Mouse (Mus musculus): ENCODE measurements around the gene Rubcnl. TPM values are rescaled to one million over a fixed set of nuclear protein-coding genes. Genes with fewer than 3 reads are reported as not detected.

Rubcnl gene
- total and polyA plus RNA-seq, 3 experiments, result 0.04 to 0.06 TPM; not detected in 1

- Histone ChIP-seq H3K79me2 (ENCODE audit: control insufficient read depth, insufficient read depth, low read length, poor library complexity) (no peaks in the 10 kb centered on the region), H3K9me3 (replicated peaks; ENCODE audit: insufficient read depth, low read length) (no peaks in the 10 kb centered on the region), H3K4me3 (ENCODE audit: control insufficient read depth in 1 of 2, insufficient read depth in 1 of 2, low read depth in 2 of 2, low read length in 2 of 2) (no peak overlapping the region), H3K9ac (ENCODE audit: control insufficient read depth, low read depth, low read length, poor library complexity, severe bottlenecking) (no peak overlapping the region), H3K27me3 (ENCODE audit: control insufficient read depth in 1 of 2, insufficient read depth in 2 of 2, low read length in 2 of 2) (no peaks in the 10 kb centered on the region; a peak in 2 of 4 replicates), H3K4me1 (ENCODE audit: control insufficient read depth in 1 of 2, insufficient read depth in 2 of 2, low read length in 2 of 2) (peaks cover 0 to 11% of the 10 kb centered on the region in 2 experiments; a peak in 2 of 4 replicates), H3K36me3 (ENCODE audit: control insufficient read depth in 1 of 2, insufficient read depth in 2 of 2, low read length in 2 of 2) (peaks cover 0 to 3% of the 10 kb centered on the region in 2 experiments; a peak in 1 of 4 replicates), H3K27ac (ENCODE audit: control insufficient read depth, low read depth, low read length) (no peak overlapping the region)
- no peak for DNase-seq (ENCODE audit: low read depth, low spot score)
- TF ChIP-seq USF1 (IDR thresholded peaks at IDR 0.05; ENCODE audit: low read depth, low read length) (peak; percentile 78), BHLHE40 (IDR thresholded peaks at IDR 0.05; ENCODE audit: borderline replicate concordance, low read depth, low read length) (no peak)
Measured at GRCm38 (mm10) chr14:75030764-75031163, 14.9 kb downstream of the Rubcnl start.

GRCm38 (mm10) chr14:75031999-75032575 is 16.3 kb downstream of the Rubcnl start:
- no peak overlapping the region for H3K9ac ChIP-seq (ENCODE audit: control insufficient read depth, low read depth, low read length, poor library complexity, severe bottlenecking)
- peaks cover 0 to 3% of the 10 kb centered on the region in 2 experiments; a peak in 1 of 4 replicates for H3K36me3 ChIP-seq (ENCODE audit: control insufficient read depth in 1 of 2, insufficient read depth in 2 of 2, low read length in 2 of 2)
- no peaks in the 10 kb centered on the region for H3K79me2 ChIP-seq (ENCODE audit: control insufficient read depth, insufficient read depth, low read length, poor library complexity)
- H3K9me3 ChIP-seq (replicated peaks; ENCODE audit: insufficient read depth, low read length), result no peaks in the 10 kb centered on the region
- H3K27me3 ChIP-seq (ENCODE audit: control insufficient read depth in 1 of 2, insufficient read depth in 2 of 2, low read length in 2 of 2), result no peaks in the 10 kb centered on the region; a peak in 1 of 4 replicates
- H3K4me3 ChIP-seq (ENCODE audit: control insufficient read depth in 1 of 2, insufficient read depth in 1 of 2, low read depth in 2 of 2, low read length in 2 of 2), result no peak overlapping the region
- peaks cover 0 to 11% of the 10 kb centered on the region in 2 experiments; a peak in 2 of 4 replicates for H3K4me1 ChIP-seq (ENCODE audit: control insufficient read depth in 1 of 2, insufficient read depth in 2 of 2, low read length in 2 of 2)
- TF ChIP-seq MYB (IDR thresholded peaks at IDR 0.05; ENCODE audit: low read depth, low read length) (no peak), UBTF (IDR thresholded peaks at IDR 0.05; ENCODE audit: borderline replicate concordance, insufficient read depth, low read depth, low read length) (no peak), GABPA (IDR thresholded peaks at IDR 0.05; ENCODE audit: low read depth, low read length) (no peak), USF2 (IDR thresholded peaks at IDR 0.05; ENCODE audit: borderline replicate concordance in 1 of 2, insufficient read depth in 1 of 2, low read depth in 1 of 2, low read length in 2 of 2) (no peak), POLR2A (IDR thresholded peaks at IDR 0.05; ENCODE audit: control insufficient read depth in 1 of 2, insufficient read depth in 1 of 2, low read depth in 1 of 2, low read length in 2 of 2, poor library complexity in 1 of 2) (no peak), POLR2AphosphoS5 (IDR thresholded peaks at IDR 0.05; ENCODE audit: borderline replicate concordance, low read depth, low read length) (no peak), CHD1 (IDR thresholded peaks at IDR 0.05; ENCODE audit: low read depth, low read length) (no peak), ELF1 (IDR thresholded peaks at IDR 0.05; ENCODE audit: low read depth, low read length) (no peak), ETS1 (IDR thresholded peaks at IDR 0.05; ENCODE audit: low read depth, low read length) (no peak), ZC3H11A (IDR thresholded peaks at IDR 0.05; ENCODE audit: low read depth, low read length) (no peak), KAT2A (conservative IDR thresholded peaks at IDR 0.05; ENCODE audit: low read depth, low read length) (no peak), ZKSCAN1 (IDR thresholded peaks at IDR 0.05; ENCODE audit: low read depth, low read length) (no peak)
- no peak overlapping the region for H3K27ac ChIP-seq (ENCODE audit: control insufficient read depth, low read depth, low read length)
- DNase-seq (ENCODE audit: low read depth, low spot score), result no peak

All from MEL (cell line).